Mouse (Mus musculus) spleen, adult 2 months (tissue): ENCODE data around the gene Vamp4.

Experiments
- CTCF ChIP-seq: fragments of 200-500 bp; IDR thresholded peaks from 2 replicates; pipeline ENCODE4 v1.5.1; 2011; ENCODE audit warnings: mild to moderate bottlenecking, inconsistent platforms; ENCODE audit not compliant: insufficient read depth, insufficient read length, insufficient replicate concordance; ENCODE audit errors: extremely low read depth
- POLR2A ChIP-seq: fragments of 200-500 bp; IDR thresholded peaks from 2 replicates; pipeline ENCODE4 v1.6.1; 2011; ENCODE audit warnings: low read depth, low read length, inconsistent platforms

DNA sequence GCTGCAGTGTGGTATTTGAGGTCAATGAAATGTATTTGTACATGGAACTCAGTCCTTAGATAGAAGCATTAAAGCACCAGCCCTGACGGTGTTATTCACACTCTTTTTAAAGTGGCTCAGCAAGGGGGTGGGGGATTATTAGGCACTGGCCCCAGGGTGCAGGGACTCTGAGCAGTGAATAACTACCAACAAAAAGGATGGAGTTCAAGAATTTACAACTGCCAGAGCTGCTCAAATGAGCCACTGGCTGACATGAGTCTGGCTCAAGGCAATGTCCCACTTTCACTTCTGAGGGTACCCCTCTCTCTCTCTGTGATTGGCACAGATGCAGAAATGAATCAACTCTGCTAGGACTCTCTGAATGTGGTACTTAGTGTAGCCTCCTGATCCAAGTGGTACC is 37.8 kb downstream of the Vamp4 start:
- no peak for TF ChIP-seq CTCF
- TF ChIP-seq POLR2A, result no peak
